In the genomic region with DNA sequence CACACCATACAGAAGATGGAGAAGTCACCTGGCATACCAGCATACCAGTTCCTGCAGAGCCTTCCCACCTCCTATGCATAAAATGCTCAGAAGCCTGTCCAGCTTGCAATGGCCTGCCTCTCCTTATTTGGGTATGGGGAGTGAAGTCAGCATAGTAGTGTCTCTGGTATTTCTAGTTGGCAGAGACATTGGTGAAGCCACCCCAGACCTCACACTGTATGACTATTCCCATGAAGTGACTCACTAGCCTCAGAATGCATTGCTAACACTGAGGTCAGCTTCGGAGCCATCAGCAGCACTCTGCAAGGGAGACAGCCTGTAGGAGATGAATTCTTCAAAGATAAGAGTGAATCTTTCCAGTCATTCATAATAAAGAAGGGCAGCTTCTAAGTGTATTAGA, we compare ENCODE assay signal across 13 mouse cellular contexts.
DNase-seq lines count a peak whose midpoint lies in the region; ATAC-seq and TF ChIP-seq lines count a peak whose summit lies in the region.
"Had no signal": no experiment of that assay in that cellular context is flagged by ENCODE, and none has a peak within 500 bp of the region (broad histone marks: within the 10 kb centered on the region; RNA-seq: fewer than 3 reads in every experiment).

No protein-coding gene starts in this region.

- intact Hi-C loops in left cerebral cortex, postnatal 4 days (cut with DNase I), result no loop called here

- no peaks in the 10 kb centered on the region for H3K9me3 ChIP-seq in lung, embryonic 14.5 days (ENCODE audit: low read depth, low read length)
- no peaks in the 10 kb centered on the region for H3K9me3 ChIP-seq in lung, embryonic 15.5 days
- H3K9me3 ChIP-seq in midbrain, embryonic 16.5 days (replicated peaks; ENCODE audit: control insufficient read depth, low read length, poor library complexity, severe bottlenecking), result no peaks in the 10 kb centered on the region
- H3K9me3 ChIP-seq: hindbrain, embryonic 10.5 days; neural tube, embryonic 12.5 days; stomach, embryonic 15.5 days had no signal

- H3K4me2 ChIP-seq in lung, embryonic 14.5 days, result no peak overlapping the region
- H3K4me2 ChIP-seq in lung, embryonic 15.5 days, result no peak overlapping the region
- no peak overlapping the region for H3K4me2 ChIP-seq in midbrain, embryonic 16.5 days (ENCODE audit: low read length)
- H3K4me2 ChIP-seq: liver, embryonic 11.5 days; neural tube, embryonic 12.5 days; stomach, embryonic 15.5 days had no signal

- 57% methylated on average over 1 of the region's 1 CpGs for WGBS in lung, embryonic 14.5 days
- 61% methylated on average over 1 of the region's 1 CpGs for WGBS in lung, adult 2 months
- 60% methylated on average over 1 of the region's 1 CpGs for WGBS in lung, embryonic 15.5 days
- WGBS in midbrain, embryonic 16.5 days, result 88% methylated on average over 1 of the region's 1 CpGs
- 97% methylated on average over 1 of the region's 1 CpGs for WGBS in thymus, adult 2 months

- H3K36me3 ChIP-seq in lung, embryonic 14.5 days (ENCODE audit: insufficient read depth), result no peaks in the 10 kb centered on the region
- H3K36me3 ChIP-seq in lung, embryonic 15.5 days, result no peaks in the 10 kb centered on the region
- H3K36me3 ChIP-seq in midbrain, embryonic 16.5 days (ENCODE audit: control insufficient read depth, insufficient read depth, low read length), result no peaks in the 10 kb centered on the region
- H3K36me3 ChIP-seq in thymus, adult 2 months (ENCODE audit: control insufficient read depth, insufficient read depth, low read length), result no peaks in the 10 kb centered on the region
- H3K36me3 ChIP-seq: hindbrain, embryonic 10.5 days; neural tube, embryonic 12.5 days; stomach, embryonic 15.5 days had no signal

- 0 out of 2 replicates have a peak overlapping the region, but pooled peaks have one; percentile 13 for H3K27ac ChIP-seq in lung, embryonic 14.5 days (ENCODE audit: low read depth)
- no peak overlapping the region for H3K27ac ChIP-seq in lung, embryonic 15.5 days
- H3K27ac ChIP-seq in midbrain, embryonic 16.5 days (ENCODE audit: low read length), result no peak overlapping the region
- H3K27ac ChIP-seq in thymus, adult 2 months (ENCODE audit: control insufficient read depth, insufficient read depth, low read length), result no peak overlapping the region
- H3K27ac ChIP-seq: hindbrain, embryonic 10.5 days; neural tube, embryonic 12.5 days; stomach, embryonic 15.5 days had no signal

- H3K27me3 ChIP-seq in lung, embryonic 14.5 days (ENCODE audit: insufficient read depth, low read length), result no peaks in the 10 kb centered on the region
- no peaks in the 10 kb centered on the region for H3K27me3 ChIP-seq in lung, embryonic 15.5 days
- no peaks in the 10 kb centered on the region for H3K27me3 ChIP-seq in midbrain, embryonic 16.5 days (ENCODE audit: control insufficient read depth, insufficient read depth, low read depth, low read length)
- no peaks in the 10 kb centered on the region for H3K27me3 ChIP-seq in thymus, adult 2 months (ENCODE audit: control insufficient read depth, insufficient read depth, low read length)
- H3K27me3 ChIP-seq: neural tube, embryonic 12.5 days; stomach, embryonic 15.5 days had no signal

- no peak overlapping the region for H3K9ac ChIP-seq in lung, embryonic 14.5 days
- H3K9ac ChIP-seq in lung, embryonic 15.5 days, result no peak overlapping the region
- no peak overlapping the region for H3K9ac ChIP-seq in midbrain, embryonic 16.5 days (ENCODE audit: low read depth, low read length)
- H3K9ac ChIP-seq: neural tube, embryonic 12.5 days; stomach, embryonic 15.5 days had no signal

- H3K4me1 ChIP-seq in lung, embryonic 14.5 days (ENCODE audit: insufficient read depth), result no peaks in the 10 kb centered on the region
- no peaks in the 10 kb centered on the region for H3K4me1 ChIP-seq in lung, adult 2 months (ENCODE audit: control insufficient read depth, insufficient read depth, low read length)
- no peaks in the 10 kb centered on the region for H3K4me1 ChIP-seq in lung, embryonic 15.5 days
- H3K4me1 ChIP-seq in midbrain, embryonic 16.5 days (ENCODE audit: control insufficient read depth, insufficient read depth, low read length), result no peaks in the 10 kb centered on the region
- no peaks in the 10 kb centered on the region for H3K4me1 ChIP-seq in thymus, adult 2 months (replicated peaks; ENCODE audit: control insufficient read depth, insufficient read depth, low read length)
- H3K4me1 ChIP-seq: hindbrain, embryonic 10.5 days; neural tube, embryonic 12.5 days; stomach, embryonic 15.5 days had no signal

- TF ChIP-seq POLR2A in lung, adult 2 months (IDR thresholded peaks at IDR 0.05; ENCODE audit: borderline replicate concordance, extremely low read depth, low read depth, low read length), result no peak
- TF ChIP-seq POLR2A in thymus, adult 2 months (IDR thresholded peaks at IDR 0.05; ENCODE audit: control insufficient read depth, extremely low read depth, insufficient read depth, low read length, poor library complexity), result no peak

- peak; percentile 83 for ATAC-seq in lung, embryonic 14.5 days (ENCODE audit: insufficient read depth)
- ATAC-seq in lung, embryonic 15.5 days (ENCODE audit: borderline replicate concordance, extremely low read depth, low FRiP score, low TSS enrichment), result peak; percentile 79; the same call in 1 of the 2 replicates
- ATAC-seq in midbrain, embryonic 16.5 days, result no peak
- ATAC-seq: CD4-positive, CD25-positive, alpha-beta regulatory T cell, adult 4 months had no signal

- peak; percentile 46 for DNase-seq in lung, embryonic 14.5 days
- DNase-seq in lung, adult 2 months, result no peak
- DNase-seq in heart, adult 8-10 months (ENCODE audit: low spot score), result peak; percentile 24
- no peak for DNase-seq in thymus, adult 2 months
- DNase-seq in left cerebral cortex, postnatal 4 days, result no peak
- DNase-seq in spleen, adult 18-20 months, result no peak

- no peak for TF ChIP-seq CTCF in lung, embryonic 14.5 days (IDR thresholded peaks at IDR 0.05; ENCODE audit: low read depth)
- TF ChIP-seq CTCF in lung, adult 2 months (IDR thresholded peaks at IDR 0.05; ENCODE audit: insufficient read depth, low read length), result no peak
- TF ChIP-seq CTCF in thymus, adult 2 months (IDR thresholded peaks at IDR 0.05; ENCODE audit: borderline replicate concordance, control insufficient read depth, extremely low read depth, insufficient read depth, low read length, poor library complexity), result no peak

- H3K4me3 ChIP-seq in lung, embryonic 14.5 days (ENCODE audit: low read depth, low read length), result no peak overlapping the region
- no peak overlapping the region for H3K4me3 ChIP-seq in lung, adult 2 months (replicated peaks; ENCODE audit: extremely low read depth, low read depth, low read length)
- no peak overlapping the region for H3K4me3 ChIP-seq in lung, embryonic 15.5 days
- H3K4me3 ChIP-seq in midbrain, embryonic 16.5 days (ENCODE audit: low read depth, low read length), result no peak overlapping the region
- H3K4me3 ChIP-seq in thymus, adult 2 months (ENCODE audit: control insufficient read depth, insufficient read depth, low read length), result no peak overlapping the region
- H3K4me3 ChIP-seq: hindbrain, embryonic 10.5 days; neural tube, embryonic 12.5 days; stomach, embryonic 15.5 days had no signal

Comparison
In these comparisons a context has a peak if more than half of its experiments do, and no peak if none do; other contexts are left out.
1. DNase-seq: peak in lung, embryonic 14.5 days (single experiment) and heart, adult 8-10 months (single experiment); none in lung, adult 2 months (single experiment), thymus, adult 2 months (single experiment), left cerebral cortex, postnatal 4 days (single experiment) and spleen, adult 18-20 months (0 of 2).